ENCODE assay signal across 9 mouse cellular contexts in genomic region chr1:179451211-179451610, GRCm38 (mm10).
DNase-seq lines count a peak whose midpoint lies in the region; ATAC-seq lines count a peak whose summit lies in the region.
"Had no signal": no experiment of that assay in that cellular context is flagged by ENCODE, and none has a peak within 500 bp of the region (broad histone marks: within the 10 kb centered on the region; RNA-seq: fewer than 3 reads in every experiment).

No protein-coding gene starts in this region.

- no peak overlapping the region for H3K27ac ChIP-seq in embryonic facial prominence, embryonic 14.5 days (replicated peaks; ENCODE audit: low read depth, low read length)
- H3K27ac ChIP-seq: embryonic facial prominence, embryonic 12.5 days had no signal

- peak; percentile 34 for DNase-seq in adrenal gland, postnatal 14 days
- DNase-seq in adrenal gland, adult 2 months, result no peak
- DNase-seq in layer of hippocampus, postnatal 10 days (ENCODE audit: low spot score in 2 of 2), result peak; percentile 35 to 43
- no peak for DNase-seq in layer of hippocampus, postnatal 36 days
- DNase-seq in A20 (ENCODE audit: low read depth, low spot score), result peak; percentile 52
- peak; percentile 39 for DNase-seq in embryonic facial prominence, embryonic 14.5 days (ENCODE audit: low spot score)
- DNase-seq in frontal cortex, postnatal 14 days (ENCODE audit: low spot score in 2 of 2), result no peak
- no peak for DNase-seq in urinary bladder, adult 2 months (ENCODE audit: low spot score)

- ATAC-seq in embryonic facial prominence, embryonic 14.5 days (ENCODE audit: low read depth), result no peak

- peaks cover 20% of the 10 kb centered on the region; the same call in 1 of the 2 replicates for H3K4me1 ChIP-seq in embryonic facial prominence, embryonic 14.5 days (ENCODE audit: control insufficient read depth, insufficient read depth, low read length)

- no peaks in the 10 kb centered on the region for H3K27me3 ChIP-seq in embryonic facial prominence, embryonic 14.5 days (replicated peaks; ENCODE audit: control insufficient read depth, insufficient read depth, low read length)
- H3K27me3 ChIP-seq: embryonic facial prominence, embryonic 12.5 days had no signal

- H3K4me2 ChIP-seq in embryonic facial prominence, embryonic 14.5 days (ENCODE audit: low read depth, low read length), result no peak overlapping the region
- H3K4me2 ChIP-seq: embryonic facial prominence, embryonic 12.5 days had no signal

- H3K4me3 ChIP-seq in embryonic facial prominence, embryonic 14.5 days (ENCODE audit: low read depth, low read length), result no peak overlapping the region
- H3K4me3 ChIP-seq: embryonic facial prominence, embryonic 12.5 days had no signal

- no peaks in the 10 kb centered on the region for H3K36me3 ChIP-seq in embryonic facial prominence, embryonic 14.5 days (ENCODE audit: control insufficient read depth, insufficient read depth, low read length)
- H3K36me3 ChIP-seq: embryonic facial prominence, embryonic 12.5 days had no signal

- no peak overlapping the region for H3K9ac ChIP-seq in embryonic facial prominence, embryonic 14.5 days (ENCODE audit: low read depth, low read length)
- H3K9ac ChIP-seq: embryonic facial prominence, embryonic 12.5 days had no signal

- no peaks in the 10 kb centered on the region for H3K9me3 ChIP-seq in embryonic facial prominence, embryonic 14.5 days (ENCODE audit: control insufficient read depth, low read length)
- H3K9me3 ChIP-seq: embryonic facial prominence, embryonic 12.5 days had no signal

- WGBS in embryonic facial prominence, embryonic 14.5 days, result 73% methylated on average over 2 of the region's 2 CpGs

Comparison
In these comparisons a context has a peak if more than half of its experiments do, and no peak if none do; other contexts are left out.
1. DNase-seq: peak in adrenal gland, postnatal 14 days (single experiment), layer of hippocampus, postnatal 10 days (2 of 2), A20 (single experiment) and embryonic facial prominence, embryonic 14.5 days (single experiment); none in adrenal gland, adult 2 months (single experiment), layer of hippocampus, postnatal 36 days (0 of 2), frontal cortex, postnatal 14 days (0 of 2) and urinary bladder, adult 2 months (single experiment).